Mouse (Mus musculus): Measurements from ENCODE around the gene Ubash3a.
"Not testable (repeated sequence)": the region's sequence is repeated elsewhere in the genome, so short reads cannot be mapped to it uniquely, and the experiment has no call there.

Gene Ubash3a

GRCm38 (mm10) chr17:31262715-31263114 lies 55.0 kb downstream of the Ubash3a start:
- no peak for DNase-seq

DNA sequence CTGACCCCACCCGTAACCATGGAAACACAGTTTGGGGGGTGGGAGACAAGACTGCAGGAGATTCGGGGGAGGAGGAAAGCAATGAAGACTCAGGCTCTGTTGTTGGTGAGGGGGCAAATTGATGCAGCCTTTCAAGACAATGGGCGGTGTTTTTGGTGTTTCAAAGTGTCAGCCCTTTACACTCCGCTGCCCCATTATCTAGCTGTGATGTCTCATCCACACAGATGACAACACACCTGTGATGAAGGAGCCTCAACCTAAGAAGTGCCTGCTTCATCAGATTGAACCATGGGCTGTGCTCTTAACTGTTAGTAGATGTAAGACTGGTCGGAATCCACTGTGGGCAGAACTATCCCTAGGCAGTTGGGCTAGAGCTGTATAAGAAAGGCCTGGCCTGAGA lies 56.1 kb downstream of the Ubash3a start:
- DNase-seq: no peak

DNA sequence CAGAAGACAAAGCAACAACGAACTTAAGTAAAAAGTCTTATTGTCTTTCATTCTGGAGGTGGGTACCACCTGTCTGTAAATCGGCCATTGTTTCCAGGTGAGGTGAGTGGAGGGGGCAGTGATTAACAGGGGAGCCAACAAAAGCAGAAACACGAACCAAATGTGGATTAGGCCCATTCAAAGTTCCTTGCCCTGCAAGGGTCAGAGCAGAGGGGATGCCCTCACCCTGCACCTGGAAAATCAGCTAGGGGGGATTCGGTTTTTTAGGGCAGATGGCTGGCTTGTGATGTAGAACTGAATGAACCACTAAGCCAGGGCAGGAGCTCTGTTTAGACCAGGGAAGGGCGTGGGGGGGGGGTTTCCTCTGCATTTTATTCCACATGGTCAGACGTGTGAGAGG lies 56.7 kb downstream of the Ubash3a start:
- DNase-seq: no peak

DNA sequence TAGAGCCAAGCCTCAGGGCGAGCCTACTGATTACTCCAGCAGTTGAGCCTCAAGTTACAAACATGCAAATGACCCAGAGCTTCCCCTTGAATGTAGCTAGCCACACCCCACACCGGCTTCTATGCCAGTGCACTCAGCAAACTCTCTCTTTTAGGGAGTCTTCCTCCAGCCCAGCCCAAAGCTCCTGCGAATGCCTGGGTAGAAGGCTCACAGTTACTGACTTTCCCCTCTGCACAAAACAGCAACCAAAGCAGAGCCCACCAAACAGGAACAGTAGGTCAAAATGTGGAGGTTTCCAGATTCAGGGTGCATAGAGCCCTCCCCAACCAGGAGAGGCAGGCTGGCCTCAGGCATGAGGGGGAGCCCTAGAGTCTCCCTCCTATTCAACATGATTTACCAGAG lies 57.5 kb downstream of the Ubash3a start:
- DNase-seq: no peak

DNA sequence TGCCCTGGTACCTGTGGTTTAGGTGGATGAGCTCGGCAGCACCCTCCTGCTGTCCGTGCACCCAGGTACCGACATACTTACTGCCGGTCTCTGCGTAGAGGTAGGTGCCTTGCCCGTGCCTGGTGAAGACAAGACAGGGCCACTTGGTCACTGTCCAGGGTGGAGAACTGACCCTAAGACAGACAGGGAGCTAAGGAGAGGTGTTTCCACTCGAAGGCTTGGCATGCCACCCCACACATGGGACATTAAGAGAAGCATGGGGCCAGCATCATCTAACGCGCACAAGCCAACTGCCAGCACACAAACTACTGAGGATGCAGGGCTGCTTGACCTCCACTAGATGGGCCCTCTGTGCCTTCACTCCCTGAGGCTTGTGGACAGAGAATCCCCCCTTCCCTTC lies 58.2 kb downstream of the Ubash3a start:
- no peak for DNase-seq

DNA sequence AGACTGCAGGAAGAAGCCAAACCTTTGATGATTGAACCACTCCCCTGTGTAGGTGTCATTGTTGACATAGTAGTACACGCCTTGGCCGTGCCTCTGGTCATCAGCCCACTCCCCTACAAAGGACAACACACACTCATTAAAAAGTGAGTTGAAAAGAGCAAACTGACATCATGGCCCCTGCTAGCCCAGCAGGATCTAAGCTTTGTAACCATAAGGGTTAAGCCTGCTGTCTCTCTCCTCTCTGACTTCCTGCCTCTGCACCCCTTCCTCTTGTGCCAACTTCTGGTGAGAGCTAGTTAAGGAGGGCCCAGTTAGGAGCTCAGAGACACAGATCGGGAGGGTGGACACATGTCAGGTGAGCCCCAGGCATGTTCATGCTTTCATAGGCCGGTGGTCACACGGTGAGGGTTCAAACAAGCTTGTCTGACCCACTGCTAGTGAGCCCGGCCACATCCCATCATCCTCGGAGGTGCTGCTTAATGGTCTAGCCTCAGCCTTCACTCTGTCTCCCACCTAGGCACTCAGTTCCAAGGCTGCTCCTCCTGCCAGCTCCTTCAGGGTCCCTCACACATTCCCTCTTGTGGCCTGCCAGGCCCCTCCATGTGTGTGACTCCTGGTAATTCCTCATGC lies 58.8 kb downstream of the Ubash3a start:
- no peak for DNase-seq

GRCm38 (mm10) chr17:31267138-31267537 lies 59.5 kb downstream of the Ubash3a start:
- DNase-seq: no peak

GRCm38 (mm10) chr17:31267603-31268002 lies 59.9 kb downstream of the Ubash3a start:
- DNase-seq: no peak

DNA sequence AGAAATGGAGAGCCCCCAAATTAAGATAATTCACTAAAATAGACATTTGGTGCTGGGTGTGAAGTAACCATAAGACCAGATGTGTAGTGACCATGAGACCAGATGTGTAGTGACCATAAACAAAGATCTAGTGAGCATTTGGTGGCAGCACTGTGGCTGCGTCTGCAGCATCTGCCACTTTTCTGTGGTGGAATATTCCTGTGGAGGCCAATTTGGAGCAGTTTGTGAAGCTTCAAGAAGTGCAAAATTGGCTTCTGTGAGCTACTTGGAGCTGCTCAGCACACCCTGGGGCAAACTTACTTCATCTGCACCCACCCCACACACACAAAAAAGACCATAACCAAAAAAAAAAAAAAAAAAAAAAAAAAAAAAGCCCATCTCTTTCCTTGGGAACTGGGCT lies 60.3 kb downstream of the Ubash3a start:
- no peak for DNase-seq

DNA sequence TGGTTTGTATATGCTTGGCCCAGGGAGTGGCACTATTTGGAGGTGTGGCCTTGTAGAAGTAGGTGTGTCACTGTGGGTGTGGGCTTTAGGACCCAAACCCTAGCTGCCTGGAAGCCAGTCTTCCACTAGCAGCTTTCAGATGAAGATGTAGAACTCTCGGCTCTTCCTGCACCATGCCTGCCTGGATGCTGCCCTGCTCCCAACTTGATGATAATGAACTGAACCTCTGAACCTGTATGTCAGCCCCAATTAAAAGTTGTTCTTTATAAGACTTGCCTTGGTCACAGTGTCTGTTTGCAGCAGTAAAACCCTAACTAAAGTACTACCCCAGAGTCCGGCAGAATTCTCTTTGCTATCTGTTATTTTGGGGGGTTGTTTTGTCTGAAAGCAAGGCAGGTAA lies 62.1 kb downstream of the Ubash3a start:
- DNase-seq: no peak

GRCm38 (mm10) chr17:31270246-31270645 lies 62.6 kb downstream of the Ubash3a start:
- no peak for DNase-seq

DNA sequence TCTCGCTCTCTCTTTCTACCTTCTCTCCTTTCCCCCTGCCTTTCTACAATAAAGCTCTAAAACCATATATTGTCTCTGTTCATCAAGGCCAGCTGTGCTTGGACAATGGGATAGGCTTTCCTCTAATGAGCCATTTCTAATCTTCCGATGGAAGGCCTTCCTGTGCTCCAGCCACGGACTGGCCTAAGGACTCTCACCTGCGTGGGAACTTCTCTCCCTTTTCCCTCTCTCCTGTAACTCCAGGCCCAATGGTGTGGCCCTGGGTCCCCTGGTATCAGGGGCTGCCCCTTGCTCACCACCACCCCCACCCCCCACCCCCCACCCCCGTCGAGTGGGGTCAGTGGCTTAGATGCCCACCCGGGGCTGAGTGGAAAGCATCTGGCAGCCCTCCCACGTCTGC lies 63.1 kb downstream of the Ubash3a start:
- DNase-seq: not testable (repeated sequence)

DNA sequence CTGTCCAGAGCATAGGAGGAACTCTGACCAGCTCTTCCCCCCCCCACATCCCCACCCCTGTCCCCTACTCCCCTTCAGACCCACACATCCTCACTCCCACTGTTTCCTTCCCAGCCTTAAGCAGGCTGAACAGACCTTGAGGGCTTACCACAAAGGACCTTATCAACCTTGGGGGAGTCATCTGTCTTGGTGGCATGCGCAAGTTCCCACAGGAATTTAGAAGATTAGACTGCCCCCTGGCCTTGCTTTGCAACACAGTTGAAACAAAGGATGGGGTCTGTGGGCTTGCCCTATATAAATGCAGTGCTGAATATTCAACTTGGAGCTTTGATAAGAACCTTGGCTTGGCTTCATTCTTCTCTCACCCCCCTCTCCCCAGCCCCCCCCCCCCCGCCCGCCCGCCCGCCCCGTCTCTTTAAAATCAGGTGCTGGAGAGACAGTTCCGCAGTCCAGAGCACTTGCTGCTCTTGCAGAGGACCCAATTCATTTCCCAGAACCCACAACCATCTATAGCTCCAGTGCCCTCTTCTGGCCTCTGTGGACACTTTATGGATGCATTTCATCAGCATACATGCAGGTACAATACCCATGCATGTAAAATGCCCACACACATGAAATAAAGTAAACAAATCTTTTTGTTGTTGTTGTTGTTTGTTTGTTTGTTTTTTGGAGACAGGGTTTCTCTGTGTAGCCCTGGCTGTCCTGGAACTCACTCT lies 63.6 kb downstream of the Ubash3a start:
- DNase-seq: no peak

DNA sequence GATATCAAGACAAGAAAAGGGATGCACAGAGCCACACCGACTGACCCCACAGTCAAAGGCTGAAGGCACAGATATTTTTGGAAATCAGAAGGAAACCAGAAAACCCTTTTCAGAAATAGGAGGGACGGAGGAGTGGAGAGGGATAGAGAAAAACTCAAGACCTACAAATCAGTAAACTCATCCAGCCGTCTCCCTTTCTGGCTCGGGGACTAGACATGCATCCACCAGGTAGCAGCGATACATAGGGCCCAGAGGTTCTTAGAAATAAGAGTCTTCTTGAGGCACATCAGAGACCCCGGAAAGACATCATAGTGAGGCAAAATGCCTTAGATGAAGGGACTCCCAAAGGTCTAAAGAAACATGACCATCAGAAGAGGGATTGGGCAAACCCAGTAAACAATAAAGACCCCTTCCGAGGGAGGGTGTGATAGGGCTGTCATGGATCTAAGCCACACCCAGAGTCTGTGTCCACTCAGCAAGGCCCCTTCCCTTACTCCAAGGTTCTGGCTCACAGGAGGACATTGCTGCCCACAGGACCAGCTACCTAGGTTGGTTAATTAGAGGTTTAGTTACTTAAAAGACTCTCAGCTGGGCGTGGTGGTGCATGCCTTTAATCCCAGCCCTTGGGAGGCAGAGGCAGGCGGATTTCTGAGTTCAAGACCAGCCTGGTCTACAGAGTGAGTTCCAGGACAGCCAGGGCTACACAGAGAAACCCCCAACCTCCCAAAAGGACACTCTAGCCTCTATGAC lies 64.9 kb downstream of the Ubash3a start:
- DNase-seq: no peak

GRCm38 (mm10) chr17:31273631-31274030 lies 66.0 kb downstream of the Ubash3a start:
- no peak for DNase-seq

- no peak for DNase-seq
These were observed 67.5 kb downstream of the Ubash3a start for GRCm38 (mm10) chr17:31275181-31275580.

- DNase-seq: no peak
These were observed 68.7 kb downstream of the Ubash3a start for GRCm38 (mm10) chr17:31276207-31276921.

DNA sequence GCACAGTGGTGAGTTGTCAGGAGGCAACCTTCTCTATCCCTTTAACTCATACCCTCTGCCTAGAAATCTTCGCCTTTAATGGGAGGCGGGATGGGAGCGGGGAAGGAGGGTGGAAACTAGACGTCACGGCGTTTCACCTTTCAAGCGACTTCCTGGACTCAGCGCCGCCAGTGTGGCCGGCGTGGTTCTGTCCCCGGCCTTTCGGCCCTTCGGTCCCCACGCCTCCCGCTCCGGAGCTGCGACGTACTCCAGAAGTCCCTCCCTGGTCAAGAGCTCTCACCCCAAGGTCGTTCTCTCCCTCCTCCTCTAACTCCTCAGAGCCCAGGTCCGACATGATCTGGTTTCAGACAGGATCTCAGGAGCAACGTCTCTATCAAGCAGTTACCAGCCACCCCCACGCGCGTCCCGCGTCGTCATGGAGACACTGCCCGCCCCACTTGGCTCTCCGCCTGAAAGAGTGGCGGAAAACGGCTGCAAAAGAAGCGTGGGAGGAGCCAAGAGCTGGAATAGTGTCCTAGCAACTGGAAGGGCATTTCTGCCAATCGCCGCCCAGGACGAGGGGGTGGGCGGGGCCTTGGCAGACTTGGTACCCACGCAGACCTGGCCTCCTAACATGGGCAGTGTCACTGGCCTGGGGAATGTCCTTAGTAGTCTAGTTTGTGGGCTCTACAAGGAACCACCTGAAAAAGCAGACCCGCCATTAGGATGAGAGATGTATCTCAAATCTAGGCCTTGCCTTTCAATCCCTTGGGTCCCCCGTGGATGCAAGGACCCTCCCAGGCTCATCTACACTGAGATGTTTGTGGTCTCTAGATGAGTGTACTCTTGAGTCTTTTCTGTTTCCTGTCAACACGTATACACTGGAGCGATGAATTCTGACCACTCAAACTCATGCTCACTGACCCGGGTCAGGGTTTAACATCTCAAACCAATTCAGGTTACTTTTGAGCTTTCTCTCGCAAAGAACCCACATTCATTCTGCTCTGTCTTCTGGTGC lies 69.5 kb downstream of the Ubash3a start, which contains the start of gene Rsph1:
TSS of gene Rsph1 (minus strand) at position 462 of the 997 bp plus-strand sequence.
- DNase-seq: peak; percentile 90 to 92

DNA sequence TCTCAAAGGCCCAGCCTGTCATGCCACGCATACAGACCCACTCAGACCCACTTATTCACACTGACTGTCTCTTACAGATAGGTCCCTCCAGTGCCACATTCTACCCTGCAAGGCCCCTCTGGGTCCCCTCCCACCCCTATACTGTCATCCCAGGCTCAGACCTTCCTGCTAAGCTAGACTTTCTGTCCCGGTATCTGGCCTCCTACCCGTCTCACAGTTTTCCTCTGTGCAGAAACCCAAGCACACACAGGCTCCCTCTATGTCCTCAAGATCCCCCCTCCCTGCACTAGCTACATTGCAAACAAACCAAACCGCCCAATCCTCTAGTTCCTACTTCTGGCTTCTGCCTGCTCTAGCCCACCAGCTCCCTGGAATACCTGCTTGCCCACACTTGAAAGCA lies 70.3 kb downstream of the Ubash3a start:
- DNase-seq: no peak

DNA sequence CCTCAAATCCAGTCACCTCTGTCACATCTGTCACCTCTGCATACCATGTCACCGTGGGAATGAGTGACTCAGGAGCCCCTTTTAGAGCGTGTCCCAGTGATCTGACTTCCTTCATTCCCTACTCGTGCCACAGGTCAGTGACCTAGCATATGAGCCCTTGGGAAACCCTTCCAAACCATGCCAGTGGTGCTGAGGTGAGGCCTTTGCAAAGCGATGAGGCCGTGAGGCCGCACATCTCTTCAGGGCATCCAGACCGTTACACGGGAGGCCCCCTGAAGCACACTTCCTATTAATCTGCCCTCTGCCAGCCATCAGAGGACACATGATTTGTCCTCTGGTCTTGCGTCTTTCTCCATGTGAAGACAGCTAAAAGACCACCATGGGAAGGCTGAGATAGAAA lies 71.9 kb downstream of the Ubash3a start:
- no peak for DNase-seq

DNA sequence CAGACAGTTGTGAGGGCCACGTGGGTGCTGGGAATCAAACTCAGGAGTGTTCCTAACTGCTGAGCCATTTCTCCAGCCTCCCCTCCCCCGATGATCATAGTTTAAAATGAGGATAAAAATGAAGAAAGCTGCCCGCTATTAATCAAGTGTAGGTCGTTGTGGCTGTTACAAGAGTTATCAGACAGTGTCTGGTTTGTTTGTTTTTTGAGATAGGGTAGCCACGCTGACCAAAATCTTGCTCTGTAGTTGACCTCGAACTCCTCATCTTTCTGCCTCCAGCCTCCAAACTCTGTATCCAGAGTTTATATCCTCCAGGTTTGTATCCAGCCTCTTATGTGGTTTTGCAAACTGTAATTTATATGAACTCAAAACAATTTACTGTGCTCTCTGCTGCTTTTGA lies 72.6 kb downstream of the Ubash3a start:
- DNase-seq: no peak

Measured in cerebellum, adult 18-20 months (tissue).